Mouse (Mus musculus) bone marrow, adult 2 months (tissue): ENCODE results near the gene Ascc1. TPM values are rescaled to one million over a fixed set of nuclear protein-coding genes. Genes with fewer than 3 reads are reported as not detected.
A peak's percentile ranks its signal among the peaks of the same experiment; 100 is the strongest.

Experiments
- H3K27ac ChIP-seq: fragments of 200-500 bp; 2 replicates; pipeline ENCODE4 v1.5.1; 2012; ENCODE audit warnings: low read depth, mild to moderate bottlenecking, control low read depth, inconsistent platforms, low read length; ENCODE audit not compliant: control insufficient read depth, poor library complexity, insufficient read depth
- H3K4me1 ChIP-seq: fragments of 200-500 bp; 2 replicates; pipeline ENCODE4 v1.6.1; 2011; ENCODE audit warnings: low read length; ENCODE audit not compliant: control insufficient read depth, insufficient read depth
- H3K4me3 ChIP-seq: fragments of 200-500 bp; replicated peaks from 2 replicates; pipeline ENCODE3; 2011; ENCODE audit warnings: mild to moderate bottlenecking, low read depth, low read length, control low read depth; ENCODE audit not compliant: control insufficient read depth
- CTCF ChIP-seq: fragments of 200-500 bp; IDR thresholded peaks from 2 replicates; pipeline ENCODE4 v1.5.1; 2011; ENCODE audit warnings: low read length, control low read depth; ENCODE audit not compliant: control insufficient read depth, insufficient read depth
- POLR2A ChIP-seq: fragments of 200-500 bp; IDR thresholded peaks from 2 replicates; pipeline ENCODE4 v1.6.1; 2011; ENCODE audit warnings: low read depth, mild to moderate bottlenecking, control low read depth, low read length, borderline replicate concordance; ENCODE audit not compliant: control insufficient read depth
- WGBS: fragments of 180-500 bp; shearing (Covaris S2); methylation state at CpG from one replicate; pipeline ENCODE4 v1.1.7; 2018; 5-methylcytosine and 5-hydroxymethylcytosine counted together
- polyA plus RNA-seq: library from polyadenylated mRNA; stranded (reverse); fragments of >200 nt; gene quantifications from 2 replicates; pipeline ENCODE4 v1.2.4, GENCODE M21; 2011; ENCODE audit warnings: low replicate concordance; ENCODE audit not compliant: missing spikeins, insufficient read depth, insufficient read length

Ascc1 gene
- polyA plus RNA-seq, 1 experiment = 18.6 TPM

GRCm38 (mm10) chr10:60109989-60110388, 107.4 kb downstream of the Ascc1 start:
- 78% methylated on average over 8 of the region's 8 CpGs for WGBS
- Histone ChIP-seq H3K4me1 (no peaks in the 10 kb centered on the region; the same call in 1 of the 2 replicates), H3K4me3 (no peak overlapping the region), H3K27ac (no peak overlapping the region)
- TF ChIP-seq POLR2A = no peak

- H3K4me1 ChIP-seq = peaks cover 2% of the 10 kb centered on the region; the same call in 1 of the 2 replicates
- TF ChIP-seq CTCF = no peak
- no peak overlapping the region for H3K4me3 ChIP-seq
- WGBS = 81% methylated on average over 10 of the region's 10 CpGs
- no peak overlapping the region for H3K27ac ChIP-seq
These were observed 108.4 kb downstream of the Ascc1 start for GRCm38 (mm10) chr10:60110908-60111475.

- Histone ChIP-seq H3K4me1 (peaks cover 2% of the 10 kb centered on the region; the same call in 1 of the 2 replicates), H3K4me3 (no peak overlapping the region), H3K27ac (no peak overlapping the region)
- no peak for TF ChIP-seq CTCF
- TF ChIP-seq POLR2A = no peak
- WGBS = 89% methylated on average over 9 of the region's 9 CpGs
These were observed 111.5 kb downstream of the Ascc1 start for GRCm38 (mm10) chr10:60113965-60114690.

- WGBS = 8% methylated on average over 14 of the region's 14 CpGs
- TF ChIP-seq POLR2A = no peak
- no peak for TF ChIP-seq CTCF
- H3K4me3 ChIP-seq = no peak overlapping the region
These were observed 113.0 kb downstream of the Ascc1 start for GRCm38 (mm10) chr10:60115345-60116185.

GRCm38 (mm10) chr10:60116997-60117396, 114.4 kb downstream of the Ascc1 start:
- 65% methylated on average over 4 of the region's 4 CpGs for WGBS
- no peak overlapping the region for H3K4me3 ChIP-seq
- H3K27ac ChIP-seq = no peak overlapping the region
- TF ChIP-seq CTCF (no peak), POLR2A (no peak)
- peaks cover 2% of the 10 kb centered on the region; the same call in 1 of the 2 replicates for H3K4me1 ChIP-seq

More at GRCm38 (mm10) chr10:60115345-60116185, 113.0 kb downstream of the Ascc1 start:
- Histone ChIP-seq H3K4me1 (peaks cover 2% of the 10 kb centered on the region; the same call in 1 of the 2 replicates), H3K27ac (no peak overlapping the region)

GRCm38 (mm10) chr10:60118464-60118863, 115.9 kb downstream of the Ascc1 start:
- no peak overlapping the region for H3K27ac ChIP-seq
- TF ChIP-seq POLR2A (no peak), CTCF (no peak)
- H3K4me1 ChIP-seq = peaks cover 2% of the 10 kb centered on the region; the same call in 1 of the 2 replicates
- WGBS = 85% methylated on average over 7 of the region's 7 CpGs
- H3K4me3 ChIP-seq = no peak overlapping the region

- no peaks in the 10 kb centered on the region for H3K4me1 ChIP-seq
- 68% methylated on average over 4 of the region's 4 CpGs for WGBS
- no peak overlapping the region for H3K27ac ChIP-seq
- TF ChIP-seq POLR2A (no peak), CTCF (no peak)
- no peak overlapping the region for H3K4me3 ChIP-seq
These were observed 118.0 kb downstream of the Ascc1 start for GRCm38 (mm10) chr10:60120630-60121029.

GRCm38 (mm10) chr10:60124078-60124477, 121.5 kb downstream of the Ascc1 start:
- no peak for TF ChIP-seq POLR2A
- TF ChIP-seq CTCF = peak; percentile 82
- H3K27ac ChIP-seq = no peak overlapping the region
- no peaks in the 10 kb centered on the region; the same call in 1 of the 2 replicates for H3K4me1 ChIP-seq
- 66% methylated on average over 6 of the region's 6 CpGs for WGBS
- H3K4me3 ChIP-seq = no peak overlapping the region
